Mouse (Mus musculus) cerebellum, postnatal 36 days (tissue): Measurements from ENCODE around the gene Rps21.
"Not testable (repeated sequence)": the region's sequence is repeated elsewhere in the genome, so short reads cannot be mapped to it uniquely, and the experiment has no call there.

Experiments
- DNase-seq, 2 experiments: peaks; one replicate each; pipeline ENCODE4 v3.0.0; 2021 to 2022; ENCODE audit warnings: mixed read lengths in 2 of 2

The Rps21 gene

DNA sequence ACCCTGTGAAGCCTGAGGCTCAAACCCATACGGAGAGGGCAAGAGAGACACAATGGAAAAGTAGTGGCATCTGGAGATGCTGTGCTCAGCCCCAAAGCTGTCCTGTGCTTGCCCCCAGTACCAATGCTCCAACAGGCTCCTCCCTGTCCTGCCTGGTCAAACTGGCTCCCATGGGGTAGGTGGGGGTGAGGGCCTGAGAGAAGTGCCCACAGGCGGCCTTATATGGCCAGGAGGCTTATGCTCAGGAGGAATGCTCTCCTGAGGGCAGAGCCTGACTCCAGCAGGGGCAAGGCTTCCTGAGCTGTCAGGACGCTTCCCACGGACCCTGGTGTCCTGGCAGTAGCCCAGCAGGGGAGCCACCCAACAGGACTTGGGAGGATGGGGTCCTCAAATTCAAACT is 26.7 kb upstream of the Rps21 start:
- DNase-seq: no peak

DNA sequence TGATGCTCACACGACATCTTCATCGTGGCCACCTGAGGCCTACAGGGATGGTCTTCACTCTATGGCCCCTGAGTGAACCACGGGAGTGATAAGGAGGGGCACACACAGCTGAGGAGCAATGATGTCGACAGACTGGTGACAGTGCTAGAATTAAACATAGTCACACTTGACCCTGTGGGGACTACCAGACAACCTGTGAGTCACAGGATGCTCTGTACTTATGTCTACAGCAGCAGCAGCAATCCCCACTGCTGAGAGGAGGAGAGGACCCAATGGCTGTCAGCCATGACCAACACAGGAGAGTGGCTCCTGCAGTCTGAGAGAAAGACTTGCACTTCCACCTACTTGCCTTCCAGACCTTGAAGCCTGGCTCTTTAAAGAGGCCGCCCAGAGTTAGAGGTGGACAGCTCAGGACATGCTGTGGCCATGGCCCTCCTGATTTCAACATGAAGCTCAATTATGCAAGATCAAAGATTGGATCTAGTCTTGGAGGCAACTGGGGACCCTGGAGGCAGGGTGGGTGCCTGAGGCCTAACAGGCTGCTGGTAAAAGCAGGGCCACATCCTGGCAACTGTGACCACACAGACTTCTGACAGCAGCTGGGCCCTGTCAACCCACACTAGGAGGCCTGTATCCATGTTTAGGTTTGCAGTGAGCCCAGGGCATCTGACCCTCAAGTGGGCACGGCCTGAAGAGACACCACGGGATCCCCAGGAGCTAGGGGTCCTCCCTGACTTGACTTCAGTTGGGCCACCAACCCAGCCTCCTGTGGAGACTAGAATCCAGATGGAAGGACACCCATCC is 23.9 kb upstream of the Rps21 start:
- DNase-seq: no peak

DNA sequence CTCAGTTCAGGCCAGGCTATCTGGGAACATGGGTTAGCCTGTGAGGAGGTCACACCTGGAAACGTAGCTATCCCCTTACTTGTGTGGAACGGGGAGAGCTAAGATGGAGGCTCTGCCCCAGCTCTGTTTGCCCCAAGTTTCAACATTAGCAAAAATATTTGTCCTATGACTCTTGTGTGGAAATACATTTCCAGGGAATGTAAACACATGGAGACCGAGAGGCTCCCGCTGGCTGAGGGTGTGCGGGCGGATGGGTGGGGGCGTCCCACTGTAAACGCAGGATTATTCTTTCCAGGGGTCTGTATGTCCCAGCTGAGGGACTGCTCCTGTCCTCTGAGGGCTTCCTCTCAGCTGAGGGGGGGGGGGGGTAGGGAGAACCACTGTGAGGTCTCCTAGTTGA is 22.8 kb upstream of the Rps21 start:
- no peak for DNase-seq

DNA sequence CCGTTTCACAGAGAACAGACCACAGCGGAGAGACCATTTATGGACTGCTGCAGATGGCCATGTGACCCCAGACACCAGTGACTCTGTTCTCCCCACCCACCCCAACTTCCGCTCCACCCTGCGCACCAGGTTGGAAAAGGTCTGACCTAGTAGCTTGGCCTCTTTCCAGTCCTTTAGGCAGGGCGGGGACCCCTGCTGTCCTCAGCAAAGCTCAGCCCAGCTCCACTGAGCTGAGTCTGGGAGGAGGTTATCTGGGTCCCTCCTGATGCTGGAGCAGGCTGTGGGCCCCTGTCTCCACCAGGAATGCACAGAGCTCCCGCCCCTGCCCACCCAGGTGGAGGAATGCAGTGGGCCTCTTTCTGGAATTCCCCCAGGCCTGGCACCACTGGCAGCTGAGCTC is 22.2 kb upstream of the Rps21 start:
- DNase-seq: no peak

DNA sequence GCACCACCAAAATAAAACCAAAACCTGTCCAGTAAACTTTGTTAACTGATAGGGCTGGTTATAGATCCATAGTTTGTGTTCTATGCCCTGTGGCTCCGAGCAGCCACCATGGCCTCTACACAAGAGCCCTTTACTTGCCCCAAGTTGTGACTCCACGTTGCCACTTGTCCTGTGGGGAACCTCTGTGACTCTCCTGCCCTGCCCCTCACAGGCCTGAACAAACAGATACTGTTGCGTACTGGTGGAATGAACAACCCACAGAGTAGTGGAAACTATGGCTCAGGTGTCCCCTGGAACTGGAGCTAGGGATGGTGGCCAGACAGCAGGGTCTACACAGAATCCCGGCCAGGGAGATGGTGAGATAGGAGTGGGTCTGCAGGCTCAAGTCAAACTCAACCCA is 21.4 kb upstream of the Rps21 start:
- DNase-seq: no peak

DNA sequence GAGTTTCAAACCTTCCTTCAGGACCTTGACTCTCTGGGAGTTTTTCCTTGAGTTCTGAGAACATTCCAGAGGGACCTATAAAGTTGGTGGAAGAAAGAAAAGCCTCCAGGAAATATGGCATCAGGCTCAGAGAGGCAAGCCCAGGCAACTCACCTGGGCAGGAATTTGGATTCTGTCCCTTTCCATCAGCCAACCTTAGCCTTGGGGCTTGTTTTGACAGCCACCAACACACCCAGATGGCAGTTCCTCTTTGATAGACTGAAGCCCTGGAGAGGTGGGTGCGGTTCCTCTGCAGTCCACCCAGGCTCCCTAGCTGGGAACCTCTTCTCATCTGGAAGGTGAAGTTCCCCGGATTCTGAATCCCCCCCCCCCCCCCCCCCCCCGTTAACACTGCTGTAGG is 20.7 kb upstream of the Rps21 start:
- no peak for DNase-seq

DNA sequence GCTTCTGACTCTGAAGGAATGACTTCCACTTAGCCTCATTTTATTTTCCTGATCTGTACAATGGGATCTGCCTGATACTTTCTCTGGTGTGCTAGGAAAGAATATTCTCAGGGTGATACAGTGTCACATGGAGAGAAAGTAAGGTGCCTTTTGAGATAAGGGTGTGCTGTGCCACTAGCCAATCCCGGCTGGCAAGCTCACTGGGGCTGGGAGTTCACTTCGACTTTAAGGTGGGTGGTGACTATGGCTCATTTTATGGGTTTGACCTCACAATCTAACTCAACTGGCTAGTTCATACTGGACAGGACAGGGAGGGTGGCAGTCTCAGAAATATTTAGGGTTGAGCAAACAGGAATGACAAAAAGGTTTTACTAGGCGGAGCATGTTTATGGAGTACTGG is 20.2 kb upstream of the Rps21 start:
- no peak for DNase-seq

DNA sequence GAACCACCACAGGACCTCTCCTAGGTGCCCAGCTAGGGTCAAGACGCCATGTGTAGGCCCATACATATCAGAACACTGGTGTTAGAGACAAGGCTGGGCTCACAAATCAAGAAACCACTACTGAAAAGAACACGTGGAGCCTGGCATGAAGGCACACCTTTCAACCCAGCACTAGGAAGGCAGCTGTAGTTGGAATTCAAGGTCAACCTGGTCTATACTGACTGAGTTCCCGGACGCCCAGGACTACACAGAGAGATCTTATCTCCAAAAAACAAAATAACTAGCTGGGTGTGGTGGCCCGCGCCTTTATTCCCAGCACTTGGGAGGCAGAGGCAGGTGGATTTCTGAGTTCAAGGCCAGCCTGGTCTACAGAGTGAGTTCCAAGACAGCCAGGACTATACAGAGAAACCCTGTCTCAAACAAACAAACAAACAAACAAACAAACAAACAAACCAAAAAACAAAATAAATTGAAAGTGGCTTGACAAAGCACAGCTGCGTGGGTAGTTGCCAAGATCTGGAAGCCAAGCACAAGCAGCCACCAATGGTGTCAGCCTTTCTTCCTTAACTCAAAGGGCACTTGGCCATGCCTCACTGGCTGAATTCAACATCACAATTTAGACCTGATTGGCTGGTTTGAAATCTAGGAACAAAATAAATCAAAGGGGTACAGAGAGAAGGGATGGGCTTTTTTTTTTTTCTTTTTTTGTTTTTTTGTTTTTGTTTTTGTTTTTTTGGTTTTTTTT is 19.4 kb upstream of the Rps21 start:
- no peak for DNase-seq

DNA sequence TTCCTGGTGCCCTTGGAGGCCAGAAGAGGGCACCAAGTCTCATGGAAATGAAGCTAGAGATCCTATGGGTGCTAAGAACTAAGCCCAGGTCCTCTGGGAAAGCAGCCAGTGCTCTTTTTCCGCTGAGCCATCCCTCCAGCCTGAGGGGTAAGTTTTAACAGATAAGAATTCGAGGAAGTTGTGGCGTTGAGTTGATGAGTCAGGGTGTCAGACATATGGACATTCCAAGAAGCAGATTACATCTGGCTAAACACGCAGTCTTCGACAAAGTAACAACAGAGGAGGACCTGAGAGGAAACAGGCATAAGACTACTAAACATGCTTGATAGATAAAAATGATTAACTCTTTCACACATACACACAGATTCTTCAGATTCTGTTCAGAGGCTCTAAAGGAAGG is 18.6 kb upstream of the Rps21 start:
- DNase-seq: no peak

DNA sequence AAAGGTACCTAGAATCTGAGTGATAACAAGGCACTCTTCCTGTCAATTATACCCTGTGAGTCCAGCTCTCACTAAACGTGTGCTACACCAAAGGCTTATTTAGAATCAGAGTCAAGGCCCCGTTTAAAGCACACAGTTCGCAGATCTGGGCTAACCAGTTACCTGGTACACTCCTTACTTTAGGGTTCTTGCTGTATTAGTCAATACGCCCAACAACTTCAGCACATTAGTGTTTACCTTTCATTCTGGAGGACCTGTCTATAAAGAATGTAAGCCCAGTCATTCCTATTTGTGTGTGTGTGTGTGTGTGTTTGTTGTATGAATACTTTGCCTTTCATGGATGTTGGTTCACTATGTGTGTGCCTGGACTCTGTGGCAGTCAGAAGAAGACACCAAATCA is 14.1 kb upstream of the Rps21 start:
- no peak for DNase-seq

DNA sequence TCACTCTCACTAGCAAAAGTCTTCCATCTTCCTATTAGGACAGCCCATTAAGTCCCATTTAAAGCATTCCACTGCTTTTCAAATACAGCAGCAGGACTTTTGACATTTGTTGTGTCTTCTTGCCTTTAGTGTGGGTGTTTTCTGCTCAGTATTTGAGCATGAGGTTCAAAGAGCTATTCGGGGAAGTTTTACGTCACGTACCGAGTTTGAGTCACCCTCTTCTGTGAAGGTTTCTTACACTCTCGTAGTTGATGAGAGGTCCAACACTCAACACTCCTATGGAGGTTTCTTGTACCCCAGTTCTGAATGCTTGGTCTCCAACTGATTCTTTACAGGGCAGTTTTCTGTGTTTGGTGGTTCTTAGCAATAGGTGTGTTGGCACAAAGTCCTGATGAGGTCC is 9.3 kb upstream of the Rps21 start:
- DNase-seq: no peak

DNA sequence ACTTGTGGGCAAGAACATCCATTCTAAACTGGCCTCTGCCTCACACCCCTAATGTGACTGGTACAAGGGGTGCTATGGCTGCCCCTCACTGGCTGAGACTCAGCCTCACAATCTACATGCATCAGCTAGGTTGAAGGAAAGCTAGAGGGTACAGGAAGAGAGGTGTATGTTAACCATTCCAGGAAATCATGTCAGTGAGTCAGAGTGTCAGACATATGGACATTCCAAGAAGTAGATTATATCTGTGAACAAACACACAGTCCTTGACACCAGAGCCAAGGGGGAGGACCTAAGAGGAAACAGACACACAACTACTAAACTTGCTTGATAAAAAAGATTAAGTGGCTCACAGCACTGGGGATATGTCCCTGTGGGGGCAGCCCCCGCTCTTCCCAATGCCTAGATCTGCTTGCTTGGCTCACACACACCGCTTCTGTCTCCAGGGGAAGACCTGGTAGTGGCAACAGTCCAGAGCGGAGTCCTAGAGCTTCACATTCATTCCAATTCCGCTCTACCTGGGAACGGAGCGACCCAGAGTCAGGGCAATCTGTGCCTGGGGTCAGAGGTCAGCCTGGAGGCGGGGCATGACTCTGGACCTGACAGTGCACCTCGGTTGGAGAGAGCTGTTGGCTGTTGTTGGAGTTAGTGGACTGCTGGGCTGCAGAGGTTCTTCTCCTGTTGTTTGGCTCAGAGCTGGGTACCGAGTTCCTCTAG is 8.1 kb upstream of the Rps21 start:
- DNase-seq: no peak

DNA sequence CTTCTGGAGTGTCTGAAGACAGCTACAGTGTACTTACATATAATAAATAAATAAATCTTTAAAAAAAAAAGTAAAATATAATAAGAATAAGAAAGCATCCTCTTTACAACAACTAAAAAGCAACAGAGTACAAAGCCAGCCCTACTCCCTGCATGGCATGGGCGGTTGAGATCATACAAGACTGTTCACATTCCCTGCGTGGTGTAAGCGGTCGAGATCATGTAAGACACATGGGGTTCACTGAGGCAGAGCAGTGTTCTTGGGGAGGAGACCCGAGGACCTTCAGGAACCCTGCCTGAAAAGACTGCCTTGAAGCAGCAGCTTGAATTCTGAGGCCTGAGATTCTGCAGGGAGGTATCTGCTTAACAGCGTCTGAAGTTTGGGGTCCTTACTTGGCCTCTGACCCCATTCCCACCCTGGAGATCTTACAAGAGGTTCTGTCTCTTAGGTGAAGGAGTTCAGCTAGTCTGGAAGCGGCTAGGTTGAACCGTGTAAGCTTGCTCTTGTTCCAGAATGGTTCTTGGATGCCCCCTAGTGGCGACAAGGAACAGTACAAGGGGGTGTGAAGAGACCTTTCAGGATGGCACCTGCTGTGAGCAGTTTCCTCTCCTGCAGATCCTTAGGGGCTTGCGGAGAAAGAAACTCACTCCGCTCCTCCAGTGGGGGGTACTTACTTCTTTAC is 6.1 kb upstream of the Rps21 start:
- peak; percentile 76 to 84 for DNase-seq

DNA sequence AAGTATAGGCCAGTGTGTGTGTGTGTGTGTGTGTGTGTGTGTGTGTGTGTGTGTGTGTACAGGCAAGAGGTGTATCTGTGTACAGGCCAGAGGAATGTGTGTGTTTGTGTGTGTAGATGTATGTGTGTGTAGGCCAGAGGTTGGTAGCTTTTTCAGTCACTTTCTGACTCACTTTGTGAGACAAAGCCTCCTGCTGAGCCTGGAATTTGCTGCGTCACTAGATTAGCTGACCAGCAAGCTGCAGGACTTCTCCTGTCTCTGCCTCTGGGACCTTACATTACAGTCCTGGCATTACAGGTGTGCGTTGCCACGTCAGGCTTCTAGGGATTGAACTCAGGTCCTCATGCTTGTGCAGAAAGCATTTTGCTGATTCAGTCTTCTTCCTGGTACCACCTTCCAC is 5.3 kb upstream of the Rps21 start:
- DNase-seq: no peak

DNA sequence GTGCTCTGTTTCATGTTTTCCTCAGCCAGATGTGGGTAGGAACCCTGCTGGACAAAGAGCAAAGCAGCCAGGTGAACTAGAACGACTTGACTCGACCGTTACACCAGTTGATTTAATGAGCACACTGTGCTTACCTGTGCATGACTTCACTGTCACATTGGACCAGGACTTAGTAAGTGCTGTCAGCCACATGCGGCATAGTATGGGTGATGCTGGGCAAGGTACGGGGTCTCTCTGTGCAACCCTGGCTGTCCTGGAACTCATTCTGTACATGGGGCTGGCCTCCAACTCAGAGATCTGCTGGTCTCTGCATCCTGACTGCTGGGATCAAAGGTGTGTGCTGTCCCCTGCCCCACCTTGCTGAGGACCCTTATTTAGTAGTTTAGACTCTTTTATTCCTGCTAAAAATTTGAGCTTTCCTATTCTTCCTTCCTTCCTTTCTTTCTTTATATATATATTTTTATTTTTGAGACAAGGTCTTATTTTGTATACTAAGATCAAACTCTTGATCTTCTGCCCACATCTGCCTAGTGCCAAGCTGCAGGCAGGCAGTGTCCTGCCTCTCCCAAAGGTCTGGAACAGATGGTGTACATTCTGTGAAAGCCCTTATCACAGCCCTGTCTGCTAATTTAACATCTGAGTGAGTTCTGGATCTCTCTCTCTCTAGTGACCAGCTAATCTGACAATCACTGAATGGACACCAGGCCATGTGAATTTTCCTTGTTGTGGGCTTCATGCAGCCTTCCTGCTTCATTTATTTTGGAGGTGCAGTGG is 2.6 kb upstream of the Rps21 start:
- DNase-seq: no peak

DNA sequence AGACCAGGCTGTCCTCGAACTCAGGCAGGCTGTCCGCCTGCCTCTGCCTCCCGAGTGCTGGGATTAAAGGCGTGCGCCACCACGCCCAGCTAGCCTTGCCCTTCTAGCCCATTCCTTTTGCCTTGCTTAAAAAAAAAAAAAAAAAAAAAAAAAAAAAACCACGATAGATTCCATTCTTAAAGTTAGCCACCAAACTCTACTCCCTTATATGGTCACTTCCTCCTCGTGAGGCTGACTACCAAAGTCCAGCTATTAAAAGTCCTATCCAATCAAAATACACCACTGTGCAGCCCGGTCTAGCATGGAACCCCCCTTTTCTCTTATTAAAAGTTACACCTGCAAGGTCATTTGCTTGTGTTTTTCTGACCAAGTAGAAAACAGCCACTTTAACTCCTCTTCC is 1.5 kb upstream of the Rps21 start:
- no peak for DNase-seq

DNA sequence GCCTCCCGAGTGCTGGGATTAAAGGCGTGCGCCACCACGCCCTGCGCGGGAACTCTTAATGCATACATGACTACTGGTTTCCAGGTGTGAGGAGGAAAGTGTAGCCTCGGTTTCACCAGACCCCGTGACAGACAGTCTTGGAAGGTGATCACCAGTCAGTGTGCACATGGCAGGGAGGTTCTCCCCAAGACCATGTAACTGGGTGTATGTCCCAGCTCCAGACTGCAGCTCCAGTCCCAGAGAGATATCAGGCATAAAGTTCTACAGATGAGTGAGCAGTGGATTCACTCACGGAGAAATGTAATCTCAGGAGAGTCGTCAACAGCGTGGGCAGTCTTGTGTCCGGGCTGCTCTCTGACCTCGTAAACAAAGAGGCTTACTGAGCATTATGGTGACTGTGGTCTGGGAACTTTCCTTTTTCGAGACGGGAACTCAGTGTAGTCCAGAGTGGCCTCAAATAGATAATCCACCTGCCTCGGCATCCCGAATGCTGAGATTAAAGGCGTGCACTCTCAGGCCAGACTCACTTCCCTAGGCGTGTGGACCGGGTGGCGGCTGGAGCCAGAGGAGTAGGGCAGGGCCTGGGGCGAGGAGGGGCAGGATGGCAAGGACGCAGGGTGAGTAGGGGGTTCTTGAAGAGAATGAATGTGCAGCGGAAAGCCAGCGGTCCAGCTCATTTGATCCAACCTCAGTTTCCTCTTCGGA is 729 bp upstream of the Rps21 start:
- no peak for DNase-seq

DNA sequence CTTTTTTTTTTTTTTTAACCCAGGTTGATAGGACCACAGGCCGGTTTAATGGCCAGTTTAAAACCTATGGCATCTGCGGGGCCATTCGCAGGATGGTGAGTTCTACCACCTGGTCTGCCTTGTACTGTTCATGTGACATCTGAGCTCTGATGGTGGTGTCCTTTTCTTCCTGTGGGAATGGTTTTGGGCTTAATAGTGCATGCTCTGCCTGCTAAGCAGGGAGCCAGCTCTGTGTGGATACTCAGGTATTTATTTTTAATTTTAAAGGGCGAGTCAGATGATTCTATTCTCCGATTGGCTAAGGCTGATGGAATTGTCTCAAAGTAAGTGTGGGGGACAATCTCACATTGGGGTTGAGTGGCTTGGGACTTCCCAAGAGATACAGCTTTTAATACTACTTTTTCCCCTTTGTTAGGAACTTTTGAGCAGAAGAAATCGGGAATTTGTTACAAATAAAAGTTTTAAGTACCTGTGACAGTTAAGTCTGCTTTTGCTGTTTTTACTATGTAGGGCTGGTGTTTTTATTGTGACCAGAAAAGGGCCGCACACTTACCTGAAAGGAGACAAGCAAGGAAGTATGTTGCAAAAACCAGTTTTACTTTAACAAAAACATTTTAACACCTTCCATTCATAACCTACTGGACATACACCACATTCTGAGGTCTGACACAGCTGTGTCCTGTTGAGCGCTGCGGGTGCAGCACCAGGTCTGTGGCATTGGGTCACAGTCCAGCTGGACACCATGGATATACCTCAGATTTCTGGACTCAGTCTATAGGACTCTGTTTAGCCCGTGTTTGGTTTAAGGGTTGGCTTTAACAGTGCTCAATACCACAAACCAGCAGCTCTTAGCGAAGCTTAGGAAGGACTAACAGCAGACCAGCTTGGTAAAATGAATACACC is 1.0 kb downstream of the Rps21 start:
- DNase-seq: no peak

DNA sequence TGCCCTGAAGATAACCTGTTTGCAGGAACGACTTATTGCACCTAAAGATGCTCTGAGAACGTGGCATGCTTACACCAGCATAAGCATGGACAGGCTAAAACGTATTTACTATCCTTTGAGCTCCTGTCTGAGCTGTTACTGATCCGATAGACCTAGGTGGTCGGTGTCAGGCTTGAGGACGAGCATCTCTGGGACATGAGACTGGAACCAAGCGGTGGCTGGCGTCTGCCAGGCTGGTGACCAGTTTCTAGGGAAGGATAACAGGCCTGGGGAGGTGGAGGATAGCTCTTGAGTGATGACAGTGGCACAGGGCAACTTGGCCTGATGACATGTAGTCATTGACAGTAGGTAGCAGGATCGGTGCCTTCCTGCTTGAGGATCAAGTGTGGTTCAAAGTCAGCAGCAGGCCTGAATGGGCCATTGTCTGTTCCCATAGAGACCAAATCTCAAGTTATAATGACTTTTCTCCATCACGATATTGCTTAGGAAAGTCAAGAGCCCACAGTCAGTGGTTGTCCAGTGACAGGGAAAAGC is 1.8 kb downstream of the Rps21 start:
- not testable (repeated sequence) for DNase-seq

DNA sequence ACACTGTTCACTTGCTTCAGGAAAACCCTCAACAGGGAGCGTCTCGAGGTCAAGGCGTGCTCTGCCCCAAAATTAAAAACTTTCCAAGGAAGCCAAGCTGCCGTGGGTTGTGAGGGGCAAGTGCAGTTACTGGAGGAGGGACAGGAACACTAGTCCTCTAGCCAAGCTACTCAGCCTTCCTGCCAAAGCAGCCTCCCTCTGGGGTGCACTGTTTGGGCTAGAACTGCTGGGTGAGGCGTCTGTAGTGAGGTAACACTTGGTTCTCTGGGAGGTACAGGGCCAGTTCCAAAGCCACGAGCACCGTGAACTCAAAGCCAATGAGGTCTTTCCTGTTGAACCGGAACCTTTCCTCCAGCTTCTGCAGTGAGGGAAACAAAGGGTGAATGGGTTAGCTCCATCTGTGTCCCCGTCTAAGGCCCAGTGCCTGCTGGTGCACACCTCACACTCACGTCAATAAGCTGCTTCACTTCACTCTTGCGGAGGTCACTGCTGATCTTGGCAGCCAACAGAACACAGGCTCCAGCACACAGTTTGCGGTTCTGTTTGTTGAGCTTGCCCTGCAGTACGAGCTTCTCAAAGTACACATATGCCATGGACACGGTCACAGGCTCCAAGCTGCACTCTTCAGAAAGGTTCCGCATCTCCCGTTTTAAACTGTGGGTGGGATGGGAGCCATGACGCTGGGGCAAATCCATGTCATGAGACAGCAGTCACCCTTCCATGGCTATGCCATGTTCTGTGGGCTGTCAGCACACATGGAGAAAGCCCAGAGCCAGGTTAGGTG is 2.8 kb downstream of the Rps21 start:
- DNase-seq: not testable (repeated sequence)
